Mouse (Mus musculus): ENCODE data around the gene Olfr689. TPM values are rescaled to one million over a fixed set of nuclear protein-coding genes. Genes with fewer than 3 reads are reported as not detected.

The Olfr689 gene
- polyA plus RNA-seq, 1 experiment from 2014 or later: not detected

DNA sequence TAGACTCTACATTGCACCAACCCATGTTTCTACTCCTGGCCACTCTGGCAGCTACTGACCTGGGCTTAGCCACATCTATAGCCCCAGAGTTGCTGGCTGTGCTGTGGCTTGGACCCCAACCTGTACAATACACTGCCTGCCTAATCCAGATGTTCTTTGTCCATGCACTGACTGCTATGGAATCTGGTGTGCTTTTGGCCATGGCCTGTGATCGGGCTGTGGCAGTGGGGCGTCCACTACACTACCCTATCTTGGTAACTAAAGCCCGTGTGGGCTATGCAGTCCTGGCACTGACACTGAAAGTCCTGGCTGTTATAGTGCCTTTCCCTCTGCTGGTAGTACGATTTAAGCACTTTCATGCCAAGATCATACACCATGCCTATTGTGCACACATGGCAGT is 57.6 kb downstream of the Olfr689 start:
- Histone ChIP-seq H3K4me2 (no peak overlapping the region), H3K9me3 (no peaks in the 10 kb centered on the region), H3K4me3 (no peak overlapping the region), H3K4me1 (no peaks in the 10 kb centered on the region), H3K36me3 (replicated peaks) (peaks cover 3% of the 10 kb centered on the region), H3K27me3 (replicated peaks) (no peaks in the 10 kb centered on the region), H3K27ac (no peak overlapping the region), H3K9ac (no peak overlapping the region)
- WGBS: 95% methylated on average over 4 of the region's 4 CpGs
- no peak for ATAC-seq (replicated peaks)

Other genes with a start within 250 kb of the Olfr689 start
- gene Olfr678, start 246.7 kb upstream of the Olfr689 start, polyA plus RNA-seq (2015; fragmentation: Nextera tagmentation; extraction: Ambion mirVana): not detected in 2 replicates
- not detected in 2 replicates for gene Olfr679, start 230.0 kb upstream of the Olfr689 start, polyA plus RNA-seq (2015; fragmentation: Nextera tagmentation; extraction: Ambion mirVana)
- not detected in 2 replicates for gene Olfr680-ps1, start 218.3 kb upstream of the Olfr689 start, polyA plus RNA-seq (2015; fragmentation: Nextera tagmentation; extraction: Ambion mirVana)
- not detected in 2 replicates for gene Olfr681, start 194.3 kb upstream of the Olfr689 start, polyA plus RNA-seq (2015; fragmentation: Nextera tagmentation; extraction: Ambion mirVana)
- not detected in 2 replicates for gene Olfr683, start 164.2 kb upstream of the Olfr689 start, polyA plus RNA-seq (2015; fragmentation: Nextera tagmentation; extraction: Ambion mirVana)
- gene Olfr684, start 147.5 kb upstream of the Olfr689 start, polyA plus RNA-seq (2015; fragmentation: Nextera tagmentation; extraction: Ambion mirVana): not detected in 2 replicates
- gene Olfr685, start 125.2 kb upstream of the Olfr689 start, polyA plus RNA-seq (2015; fragmentation: Nextera tagmentation; extraction: Ambion mirVana): not detected in 2 replicates
- gene Olfr686, start 103.7 kb upstream of the Olfr689 start, polyA plus RNA-seq (2015; fragmentation: Nextera tagmentation; extraction: Ambion mirVana): not detected in 2 replicates
- gene Olfr688, start 23.1 kb upstream of the Olfr689 start, polyA plus RNA-seq (2015; fragmentation: Nextera tagmentation; extraction: Ambion mirVana): not detected in 2 replicates
- not detected in 2 replicates for gene Olfr690, start 22.9 kb downstream of the Olfr689 start, polyA plus RNA-seq (2015; fragmentation: Nextera tagmentation; extraction: Ambion mirVana)
- 0.28 and 0.46 TPM in 2 replicates for gene Olfr691, start 31.1 kb downstream of the Olfr689 start, polyA plus RNA-seq (2015; fragmentation: Nextera tagmentation; extraction: Ambion mirVana)
- gene Olfr692, start 57.1 kb downstream of the Olfr689 start, polyA plus RNA-seq (2015; fragmentation: Nextera tagmentation; extraction: Ambion mirVana): not detected in 2 replicates
- not detected in 2 replicates for gene Gm5901, start 63.9 kb downstream of the Olfr689 start, polyA plus RNA-seq (2015; fragmentation: Nextera tagmentation; extraction: Ambion mirVana)
- 51.8 and 52.7 TPM in 2 replicates for gene Fam160a2, start 88.9 kb downstream of the Olfr689 start, polyA plus RNA-seq (2015; fragmentation: Nextera tagmentation; extraction: Ambion mirVana)
- 0.09 and 0.10 TPM in 2 replicates for gene Cnga4, start 93.4 kb downstream of the Olfr689 start, polyA plus RNA-seq (2015; fragmentation: Nextera tagmentation; extraction: Ambion mirVana)
- gene Cckbr, start 114.6 kb downstream of the Olfr689 start, polyA plus RNA-seq (2015; fragmentation: Nextera tagmentation; extraction: Ambion mirVana): 4.5 and 5.9 TPM in 2 replicates
- gene Cavin3, start 171.1 kb downstream of the Olfr689 start, polyA plus RNA-seq (2015; fragmentation: Nextera tagmentation; extraction: Ambion mirVana): 27.1 and 33.1 TPM in 2 replicates
- 93.0 and 94.6 TPM in 2 replicates for gene Smpd1, start 243.2 kb downstream of the Olfr689 start, polyA plus RNA-seq (2015; fragmentation: Nextera tagmentation; extraction: Ambion mirVana)